Mouse (Mus musculus): ENCODE measurements around the gene Afap1l2.

GRCm38 (mm10) chr19:56947971-56948610 is 59.9 kb downstream of the Afap1l2 start:
- TF ChIP-seq POLR2A (IDR thresholded peaks at IDR 0.05; ENCODE audit: insufficient read length, low read depth) (no peak), USF1 (IDR thresholded peaks at IDR 0.05; ENCODE audit: low read depth) (no peak), TCF12 (IDR thresholded peaks at IDR 0.05; ENCODE audit: insufficient read depth, poor library complexity, severe bottlenecking) (no peak), MAX (IDR thresholded peaks at IDR 0.05; ENCODE audit: low read depth) (no peak), POLR2AphosphoS2 (IDR thresholded peaks at IDR 0.05; ENCODE audit: insufficient read length, low read depth) (no peak), CEBPB (IDR thresholded peaks at IDR 0.05; ENCODE audit: insufficient read depth, poor library complexity, severe bottlenecking) (no peak), E2F4 (IDR thresholded peaks at IDR 0.05; ENCODE audit: insufficient read depth) (no peak), TCF3 (IDR thresholded peaks at IDR 0.05; ENCODE audit: insufficient read length, low read depth) (no peak), MYOG (IDR thresholded peaks at IDR 0.05; ENCODE audit: control insufficient read depth in 1 of 3, insufficient read depth in 1 of 3, insufficient read length in 2 of 3, low read depth in 2 of 3) (no peak), SRF (IDR thresholded peaks at IDR 0.05; ENCODE audit: control insufficient read depth, insufficient read length, low read depth) (no peak), REST (IDR thresholded peaks at IDR 0.05; ENCODE audit: insufficient read depth, insufficient read length) (no peak)
